Mouse (Mus musculus) cerebellum, postnatal 25 days (tissue): ENCODE data around the gene Ammecr1.

Experiments
- DNase-seq, 2 experiments: peaks; one replicate each; pipeline ENCODE4 v3.0.0; 2021; ENCODE audit warnings: mixed read lengths in 2 of 2

Ammecr1 gene

DNA sequence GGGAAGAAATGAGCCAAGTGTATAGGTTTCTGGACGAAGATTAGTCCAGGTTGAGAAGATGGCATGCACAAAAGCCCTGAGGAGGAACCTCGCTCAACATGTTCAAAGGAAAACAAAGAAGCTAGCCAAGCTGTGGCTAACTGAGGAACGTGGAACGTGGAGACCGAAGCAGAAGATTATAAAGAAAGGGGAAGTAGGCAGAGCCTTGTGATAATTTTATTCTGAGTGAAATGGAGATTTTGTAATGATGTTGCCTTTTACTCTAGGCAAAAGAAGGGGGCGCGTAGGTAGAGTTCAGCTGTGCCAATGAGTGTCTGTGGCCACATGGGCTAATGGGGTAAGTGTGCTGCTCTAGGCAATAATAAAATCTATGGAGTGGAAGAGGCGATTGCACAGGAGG, 62.7 kb downstream of the Ammecr1 start:
- DNase-seq = no peak

DNA sequence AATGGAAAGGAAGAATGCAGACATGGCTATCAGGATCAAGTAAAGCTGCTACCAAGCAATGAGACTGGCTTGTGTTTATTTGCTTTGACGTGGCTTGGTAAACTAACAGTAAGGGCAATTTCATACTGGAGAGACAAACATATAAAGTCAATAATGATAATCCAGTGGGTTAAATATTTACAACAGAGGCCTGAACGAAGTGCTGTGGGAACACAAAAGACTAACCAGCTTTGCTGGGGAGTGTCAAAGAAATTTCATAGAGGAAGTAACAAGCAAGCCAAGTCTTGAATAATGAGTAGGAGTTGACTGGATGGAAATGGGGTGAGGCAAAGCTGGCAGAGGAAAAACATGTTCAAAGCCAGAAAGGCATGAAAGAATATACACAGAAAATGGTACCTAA, 63.9 kb downstream of the Ammecr1 start:
- DNase-seq = no peak

DNA sequence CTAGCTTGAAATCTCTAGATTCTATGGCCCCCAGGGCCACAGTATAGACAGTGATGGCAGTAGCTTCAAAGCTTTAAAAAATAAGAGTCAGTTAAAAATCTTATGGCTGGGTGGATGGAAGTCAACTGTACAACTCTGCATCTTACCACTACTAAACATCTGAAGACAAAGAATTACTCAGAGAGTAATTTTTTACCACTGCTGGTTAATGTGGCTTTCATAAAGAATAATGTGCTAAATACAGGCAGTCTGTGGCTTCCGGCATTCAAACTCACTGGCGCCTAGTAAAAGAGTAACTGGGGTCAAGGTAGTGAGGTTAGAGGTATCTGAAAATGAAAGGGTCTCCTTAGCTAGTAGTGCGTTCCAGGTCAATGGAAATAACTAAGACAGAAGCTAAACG, 64.6 kb downstream of the Ammecr1 start:
- DNase-seq = no peak

- no peak for DNase-seq
Measured at GRCm38 (mm10) chrX:142898295-142898887, 68.1 kb downstream of the Ammecr1 start.

DNA sequence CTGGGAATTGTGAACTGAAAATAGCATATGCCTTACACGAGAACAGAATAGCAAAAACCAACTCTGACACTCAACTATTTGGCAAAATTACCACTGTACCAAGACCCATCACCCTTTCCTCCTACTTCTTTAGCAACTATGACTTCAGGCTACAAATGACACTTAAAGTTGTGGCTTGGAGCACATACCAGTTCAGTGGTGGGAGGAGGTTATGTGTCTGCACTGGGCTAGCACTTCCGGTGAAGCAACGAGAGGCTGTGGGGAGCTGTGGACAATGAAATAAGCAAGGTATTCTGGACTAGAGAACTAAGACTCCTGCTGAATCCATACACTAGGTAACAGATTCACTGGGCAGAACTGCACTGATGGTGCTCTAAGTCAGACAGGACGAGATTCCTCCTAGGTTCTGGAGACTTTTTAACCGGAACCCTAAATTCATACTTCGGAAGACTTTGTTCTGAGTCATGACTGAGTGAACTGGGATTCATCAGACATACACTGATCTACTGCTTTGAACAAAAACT, 69.0 kb downstream of the Ammecr1 start:
- DNase-seq = no peak

GRCm38 (mm10) chrX:142895316-142895715, 71.2 kb downstream of the Ammecr1 start:
- DNase-seq = no peak

GRCm38 (mm10) chrX:142885962-142886361, 80.6 kb downstream of the Ammecr1 start:
- DNase-seq = no peak

DNA sequence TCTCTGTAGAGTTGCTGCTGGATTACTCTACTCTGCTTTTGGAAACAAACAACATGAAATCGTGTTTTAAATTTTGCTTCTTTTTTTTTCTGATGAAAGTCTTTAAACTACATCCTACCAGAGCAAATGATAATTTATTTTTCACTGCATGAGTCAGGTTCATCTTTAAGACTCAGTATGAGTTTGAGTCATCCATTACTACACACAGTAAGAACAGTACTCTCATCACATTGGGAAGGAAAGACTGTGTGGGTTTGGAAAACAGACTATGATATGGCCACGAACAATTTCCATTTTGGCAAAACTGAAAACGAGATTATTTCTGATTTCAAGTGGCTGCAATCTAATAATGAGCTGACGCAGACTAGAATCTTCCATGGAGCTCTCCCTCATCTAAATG, 82.9 kb downstream of the Ammecr1 start:
- DNase-seq = no peak

GRCm38 (mm10) chrX:142882255-142882654, 84.3 kb downstream of the Ammecr1 start:
- no peak for DNase-seq

DNA sequence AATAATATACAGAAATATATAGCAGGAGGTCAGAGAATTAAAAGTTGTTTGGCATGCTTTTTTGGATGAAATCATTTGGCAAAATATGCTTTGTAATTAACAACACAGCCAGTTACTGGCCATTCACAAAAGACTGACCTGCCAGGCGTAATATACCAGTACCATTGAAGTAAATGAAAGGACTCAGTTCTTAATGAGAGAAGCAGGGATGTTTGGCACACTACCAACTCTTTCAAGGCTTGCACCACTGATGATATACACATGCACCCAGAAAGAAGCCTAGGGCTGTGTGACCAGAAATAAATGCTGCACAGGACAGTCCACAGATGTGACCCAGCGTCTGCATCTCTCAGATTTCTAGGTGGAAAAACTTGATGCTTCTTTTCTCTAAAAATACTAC, 96.7 kb downstream of the Ammecr1 start:
- DNase-seq = no peak

- no peak for DNase-seq
Measured at GRCm38 (mm10) chrX:142848032-142848431, 118.5 kb downstream of the Ammecr1 start.

DNA sequence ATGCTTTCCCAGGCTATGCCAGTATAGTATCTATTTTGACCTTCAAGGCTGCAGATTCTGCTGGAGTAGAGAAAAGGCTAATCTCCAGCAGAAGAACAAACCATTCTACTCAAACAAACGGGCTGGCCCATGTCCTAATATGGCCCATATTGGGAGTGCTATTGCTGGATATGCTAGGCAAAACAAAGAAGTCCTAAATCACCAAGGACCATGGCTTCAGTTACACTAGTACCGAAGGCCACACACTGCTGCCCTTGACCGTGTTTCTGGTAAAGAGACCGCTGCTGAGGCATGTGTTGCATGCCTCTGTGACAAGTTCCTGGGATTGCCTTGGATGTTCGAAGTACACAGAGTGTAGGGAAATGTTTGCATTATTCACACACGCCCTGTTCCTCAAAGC, 120.3 kb downstream of the Ammecr1 start:
- no peak for DNase-seq

DNA sequence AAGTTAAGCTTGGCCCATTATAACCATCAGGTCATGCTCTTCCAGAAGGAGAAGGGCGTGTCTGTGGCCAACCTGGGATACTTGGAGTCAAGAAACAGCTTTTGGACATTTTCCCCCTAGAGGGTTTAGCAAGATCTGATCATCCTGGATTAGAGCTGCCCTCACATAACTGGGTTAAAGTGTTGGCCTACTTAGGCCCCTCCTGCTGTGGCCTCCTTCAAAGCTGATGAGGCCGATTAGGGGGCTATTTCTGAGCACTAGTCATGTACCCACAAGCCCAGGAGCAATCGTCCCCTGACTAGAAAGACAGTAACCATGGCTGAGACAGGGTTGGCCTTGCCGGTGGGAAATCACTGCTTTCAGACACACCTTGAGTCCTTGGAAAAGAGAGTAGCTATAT, 124.6 kb downstream of the Ammecr1 start:
- DNase-seq = no peak

DNA sequence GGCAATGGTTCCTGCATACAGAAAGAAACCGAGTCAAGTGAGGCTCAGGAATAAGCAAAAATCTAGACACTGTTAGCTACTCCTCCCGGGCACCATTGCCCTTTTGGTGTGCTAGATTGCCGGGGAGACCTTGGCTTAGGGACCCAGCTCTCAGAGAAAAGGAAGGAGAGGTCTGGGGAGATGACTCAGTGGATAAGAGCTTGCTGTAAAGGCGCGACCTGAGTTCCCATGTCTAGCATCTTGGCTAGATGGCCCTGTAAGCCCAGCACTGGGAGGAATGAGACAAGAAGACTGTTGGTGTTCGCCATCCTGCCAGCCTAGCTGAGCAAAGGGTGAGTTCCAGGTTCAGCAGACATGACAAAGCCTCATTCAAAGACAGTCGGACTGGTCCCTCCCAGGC, 127.1 kb downstream of the Ammecr1 start:
- no peak for DNase-seq

DNA sequence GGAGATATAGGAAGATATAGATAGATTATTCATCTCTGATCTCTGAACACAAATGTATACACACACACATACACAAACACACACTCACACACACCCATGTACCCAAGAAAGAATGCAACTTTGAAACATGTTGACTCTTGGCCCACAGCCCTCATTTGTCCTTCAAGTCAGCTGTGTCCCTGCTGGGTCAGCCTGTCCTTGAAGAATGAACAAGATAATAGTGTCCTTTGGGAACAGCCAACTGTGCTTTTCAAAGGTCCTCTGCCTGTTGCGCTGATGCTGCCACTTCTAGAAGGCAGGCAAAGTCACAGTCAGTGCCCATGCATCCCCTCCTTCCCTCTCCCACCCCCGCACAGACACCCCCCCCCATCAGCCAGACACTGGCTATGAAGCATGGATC, 127.7 kb downstream of the Ammecr1 start:
- no peak for DNase-seq

- DNase-seq = peak in 1 of 2 experiments; percentile 51
Measured at GRCm38 (mm10) chrX:142837316-142837715, 129.2 kb downstream of the Ammecr1 start.

DNA sequence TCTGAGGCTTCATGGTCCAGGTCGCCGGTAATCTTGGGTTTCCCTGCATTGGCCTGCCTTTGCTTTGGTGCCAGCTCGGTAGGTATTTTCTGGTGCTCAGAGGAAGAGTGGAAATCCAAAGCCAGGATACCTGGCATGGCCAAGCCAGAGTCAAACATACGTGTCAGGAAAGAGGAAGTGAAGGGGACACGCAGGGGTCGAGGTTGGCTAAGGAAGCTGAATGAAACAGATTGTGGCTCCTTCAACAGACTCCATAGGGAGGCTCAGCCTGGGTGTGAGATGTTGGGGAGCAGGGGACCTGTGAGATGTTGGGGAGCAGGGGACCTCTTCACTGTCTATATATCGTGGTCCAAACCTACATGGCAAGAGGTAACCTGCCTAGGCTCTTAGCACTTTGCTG, 130.1 kb downstream of the Ammecr1 start:
- no peak for DNase-seq

DNA sequence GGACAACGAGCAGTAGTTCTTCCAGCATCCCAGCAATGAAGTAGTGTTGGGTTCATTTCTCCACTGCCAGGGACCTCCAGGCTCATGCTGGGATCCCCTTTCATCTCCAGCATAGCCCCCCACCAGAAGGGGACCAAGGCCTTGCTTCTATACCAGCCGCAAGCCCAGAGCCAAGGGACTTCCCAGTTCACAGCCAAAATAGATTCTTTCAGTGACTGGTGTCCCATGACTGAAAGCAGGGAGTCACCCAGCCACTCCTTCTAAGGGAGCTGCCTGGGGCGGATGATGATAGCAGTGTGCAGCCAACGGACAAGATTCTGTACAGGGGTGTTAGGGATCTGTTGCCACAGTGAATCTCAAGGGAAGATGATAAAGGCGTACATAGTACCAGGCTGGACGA, 131.7 kb downstream of the Ammecr1 start:
- DNase-seq = no peak

- DNase-seq = no peak
Measured at GRCm38 (mm10) chrX:142833164-142833796, 133.2 kb downstream of the Ammecr1 start.

DNA sequence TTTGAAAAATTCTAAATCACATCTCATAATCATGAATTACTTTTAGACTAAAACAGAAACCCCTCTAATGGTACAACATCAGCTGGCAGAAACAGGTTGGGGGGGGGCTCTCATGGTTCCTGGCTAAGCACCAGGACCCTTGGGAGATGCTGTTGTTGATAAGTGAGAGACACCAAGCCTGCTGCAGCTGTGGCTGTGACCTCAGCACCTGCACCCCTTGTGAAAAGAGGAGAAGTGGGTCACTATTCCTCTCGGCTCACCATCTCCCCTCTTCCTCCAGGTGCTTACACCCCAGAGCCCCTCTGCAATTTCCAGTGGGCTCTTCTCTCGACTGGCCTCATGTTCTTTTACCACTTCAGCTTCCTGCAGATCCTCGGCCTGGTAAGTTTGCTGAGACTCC, 134.3 kb downstream of the Ammecr1 start:
- DNase-seq = no peak

- DNase-seq = no peak
Measured at GRCm38 (mm10) chrX:142830572-142830971, 136.0 kb downstream of the Ammecr1 start.

- DNase-seq = no peak
Measured at GRCm38 (mm10) chrX:142829866-142830470, 136.6 kb downstream of the Ammecr1 start.

GRCm38 (mm10) chrX:142829267-142829666, 137.3 kb downstream of the Ammecr1 start:
- DNase-seq = no peak

DNA sequence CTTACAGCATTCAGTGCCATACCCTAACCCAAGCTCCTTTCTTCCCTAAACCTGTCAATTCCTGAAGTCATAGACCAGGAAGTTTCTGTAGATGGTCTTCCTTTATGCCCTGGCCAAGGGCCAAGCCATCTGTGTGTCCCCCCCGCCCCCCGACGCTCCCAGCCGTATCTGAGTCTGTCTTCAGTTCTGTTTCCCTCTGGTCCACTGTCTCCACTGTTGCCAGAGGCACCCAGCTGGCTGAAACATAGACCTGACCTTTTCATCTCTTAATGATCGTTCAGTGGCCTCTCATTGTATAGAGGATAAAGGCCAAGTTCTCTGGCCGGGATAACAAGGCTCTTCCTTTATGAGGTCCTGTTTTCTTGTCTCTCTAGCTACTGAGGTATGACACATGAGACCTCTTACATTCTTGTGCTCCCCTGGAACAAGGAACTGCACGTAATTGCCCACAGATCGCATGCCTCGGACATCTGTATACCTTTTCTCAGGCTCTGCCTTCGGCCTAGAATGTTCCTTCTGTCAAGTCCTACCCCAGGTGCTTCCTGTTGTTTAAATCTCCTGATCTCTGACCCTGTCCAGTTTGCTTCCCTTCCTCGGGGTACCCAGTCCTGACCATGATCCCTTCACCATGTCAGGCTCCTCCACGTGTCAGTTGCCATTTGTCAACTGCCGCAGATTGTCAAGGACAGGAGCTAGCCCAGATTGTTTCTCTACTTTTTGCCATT, 138.2 kb downstream of the Ammecr1 start:
- DNase-seq = no peak
